ENCODE assay signal across 19 mouse cellular contexts in genomic region chr6:67244451-67244850, GRCm38 (mm10).
"Had no signal": no experiment of that assay in that cellular context is flagged by ENCODE, and none has a peak within 500 bp of the region (broad histone marks: within the 10 kb centered on the region; RNA-seq: fewer than 3 reads in every experiment).

No protein-coding gene starts in this region.

- H3K36me3 ChIP-seq: heart, embryonic 10.5 days; heart, embryonic 12.5 days; hindbrain, embryonic 13.5 days; hindbrain, embryonic 15.5 days; limb, embryonic 10.5 days; limb, embryonic 12.5 days; liver, embryonic 13.5 days; liver, embryonic 15.5 days had no signal

- DNase-seq: gastrocnemius, postnatal 14 days; gastrocnemius, postnatal 36 days; heart, adult 18-20 months; heart, postnatal 10 days; kidney, adult 11 months; kidney, postnatal 10 days; kidney, postnatal 25 days; layer of hippocampus, adult 9-11 months; layer of hippocampus, postnatal 36 days; liver, embryonic 13.5 days; liver, postnatal 0 days had no signal

- H3K9ac ChIP-seq: heart, embryonic 12.5 days; hindbrain, embryonic 13.5 days; hindbrain, embryonic 15.5 days; limb, embryonic 12.5 days; liver, embryonic 13.5 days; liver, embryonic 15.5 days; liver, postnatal 0 days had no signal

- H3K4me3 ChIP-seq: heart, embryonic 10.5 days; heart, embryonic 12.5 days; hindbrain, embryonic 13.5 days; hindbrain, embryonic 15.5 days; limb, embryonic 10.5 days; limb, embryonic 12.5 days; liver, embryonic 13.5 days; liver, embryonic 15.5 days had no signal

- H3K27me3 ChIP-seq: heart, embryonic 12.5 days; hindbrain, embryonic 13.5 days; hindbrain, embryonic 15.5 days; limb, embryonic 12.5 days; liver, embryonic 13.5 days; liver, embryonic 15.5 days had no signal

- H3K27ac ChIP-seq: heart, embryonic 10.5 days; hindbrain, embryonic 13.5 days; hindbrain, embryonic 15.5 days; hindbrain, postnatal 0 days; limb, embryonic 10.5 days; limb, embryonic 12.5 days; liver, embryonic 13.5 days; liver, embryonic 15.5 days had no signal

- H3K4me1 ChIP-seq: heart, embryonic 10.5 days; heart, embryonic 12.5 days; hindbrain, embryonic 13.5 days; hindbrain, embryonic 15.5 days; limb, embryonic 10.5 days; limb, embryonic 12.5 days; liver, embryonic 13.5 days; liver, embryonic 15.5 days had no signal
